Mouse (Mus musculus) liver, postnatal 0 days (tissue): ENCODE results near the gene Stx8.

Experiments
- CTCF ChIP-seq: sonication (generic); IDR thresholded peaks from 2 replicates; pipeline ENCODE4 v1.5.1; 2016; ENCODE audit warnings: antibody characterized with exemption, low read depth
- EP300 ChIP-seq: IDR thresholded peaks from 2 replicates; pipeline ENCODE4 v1.6.1; 2016; ENCODE audit warnings: antibody characterized with exemption, low read depth, mild to moderate bottlenecking

DNA sequence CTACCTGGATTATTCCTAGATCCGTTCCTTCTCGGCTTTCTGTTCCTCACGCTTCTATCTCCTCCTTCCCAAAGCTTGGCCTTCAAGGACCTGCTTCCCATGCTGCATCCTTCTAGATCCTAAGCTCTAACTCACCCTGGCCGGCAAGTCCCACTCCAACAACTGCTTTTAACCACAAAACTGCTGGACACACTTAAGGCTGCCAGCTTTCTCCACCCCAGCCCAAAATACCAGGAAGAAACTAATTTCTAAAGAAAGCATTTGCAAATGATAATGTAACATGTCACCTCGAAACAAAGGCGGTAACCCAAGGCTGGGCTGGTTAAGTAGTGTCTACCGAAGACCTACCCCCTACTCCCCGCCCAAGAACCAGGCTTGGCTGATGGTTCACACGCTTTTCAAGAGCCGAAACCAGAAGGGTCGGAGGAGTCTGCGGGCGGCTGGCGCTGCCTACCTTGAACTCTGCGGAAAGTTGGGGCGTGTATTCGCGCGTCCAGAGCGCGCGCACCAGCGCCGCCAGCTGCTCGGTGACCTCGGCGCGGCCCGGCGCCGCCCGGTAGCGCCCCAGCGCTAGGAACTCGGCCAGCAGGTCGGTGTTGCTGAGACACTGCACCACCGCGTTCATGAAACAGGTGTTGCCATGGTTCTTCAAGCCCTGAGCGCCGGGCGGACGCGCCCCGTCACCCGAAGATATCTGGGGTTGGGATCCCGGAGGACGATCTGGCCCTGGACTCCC lies 44.7 kb upstream of the Stx8 start:
- TF ChIP-seq EP300 (no peak), CTCF (no peak)
